Mouse (Mus musculus): ENCODE data around the gene Lrp5.

Gene Lrp5

DNA sequence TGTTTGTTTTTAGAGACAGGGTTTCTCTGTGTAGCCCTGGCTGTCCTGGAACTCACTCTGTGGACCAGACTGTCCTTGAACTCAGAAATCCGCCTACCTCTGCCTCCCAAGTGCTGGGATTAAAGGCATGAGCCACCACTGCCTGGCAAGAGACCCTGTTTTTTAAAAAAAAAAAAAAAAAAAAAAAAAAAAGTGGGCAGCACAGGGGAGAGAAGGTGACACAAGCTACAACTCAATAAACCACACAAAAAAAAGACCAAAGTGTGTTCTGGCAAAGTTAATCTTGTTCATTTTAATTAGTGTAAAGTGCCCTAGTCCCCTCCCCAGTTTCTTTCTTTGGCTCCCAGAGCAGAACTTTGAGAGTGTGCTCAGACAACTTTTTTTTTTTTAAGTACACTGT, 137.1 kb downstream of the Lrp5 start:
- no peak for DNase-seq

DNA sequence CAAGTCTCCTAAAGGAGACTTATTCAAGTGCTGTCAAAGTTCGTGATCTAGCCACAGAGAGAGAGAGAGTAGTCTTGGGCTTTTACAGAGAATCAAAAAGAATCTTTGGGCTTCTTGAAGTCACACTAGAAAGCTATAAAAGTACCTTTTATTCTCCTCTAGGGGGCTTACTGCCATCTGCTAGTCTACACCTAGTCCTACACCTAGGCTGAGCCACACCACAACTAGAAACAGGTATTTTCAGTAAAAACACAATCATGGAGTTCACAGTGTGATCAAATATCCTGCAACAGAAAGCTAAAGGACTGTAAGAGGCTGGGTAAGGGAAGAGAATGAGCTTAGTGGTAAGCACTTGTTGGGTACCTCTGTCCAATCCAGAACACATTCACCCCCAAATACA, 138.1 kb downstream of the Lrp5 start:
- DNase-seq = no peak

DNA sequence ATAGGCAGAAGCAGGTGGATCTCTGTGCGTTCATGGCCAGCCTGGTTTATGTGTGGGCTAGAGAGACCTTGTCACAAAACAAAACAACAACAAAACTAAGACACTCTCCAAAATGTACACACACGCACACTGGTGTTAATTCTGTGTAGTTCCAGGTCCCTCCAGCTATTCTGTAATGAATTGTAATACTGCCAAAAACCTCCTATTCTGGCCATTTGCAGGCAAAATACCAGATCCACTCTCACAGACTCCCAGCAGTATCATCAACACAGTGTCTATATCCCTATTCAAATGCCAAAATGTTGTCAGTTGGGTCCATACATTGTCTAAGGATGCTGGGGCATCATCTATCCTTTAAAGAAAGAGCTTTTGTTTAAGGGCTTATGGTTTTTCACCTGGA, 141.4 kb downstream of the Lrp5 start:
- no peak for DNase-seq

DNA sequence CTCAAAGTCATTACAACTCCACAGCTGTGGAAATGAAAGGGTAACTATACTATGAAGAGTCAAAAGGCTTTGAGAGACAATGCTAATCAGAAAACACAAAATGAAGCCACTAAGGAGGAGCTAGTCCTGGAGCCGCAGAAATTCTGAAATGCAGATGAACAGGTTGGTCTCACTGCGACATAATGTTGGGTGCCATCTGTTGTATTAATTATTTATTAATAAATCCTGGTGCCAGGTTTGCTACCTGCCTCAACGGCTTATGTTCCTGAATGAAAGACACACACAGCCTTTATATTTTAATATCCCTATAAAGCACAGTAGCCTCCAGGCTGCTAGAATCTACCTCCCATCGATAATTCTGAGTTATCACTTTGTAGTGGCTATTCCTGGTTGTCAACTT, 143.8 kb downstream of the Lrp5 start:
- no peak for DNase-seq

DNA sequence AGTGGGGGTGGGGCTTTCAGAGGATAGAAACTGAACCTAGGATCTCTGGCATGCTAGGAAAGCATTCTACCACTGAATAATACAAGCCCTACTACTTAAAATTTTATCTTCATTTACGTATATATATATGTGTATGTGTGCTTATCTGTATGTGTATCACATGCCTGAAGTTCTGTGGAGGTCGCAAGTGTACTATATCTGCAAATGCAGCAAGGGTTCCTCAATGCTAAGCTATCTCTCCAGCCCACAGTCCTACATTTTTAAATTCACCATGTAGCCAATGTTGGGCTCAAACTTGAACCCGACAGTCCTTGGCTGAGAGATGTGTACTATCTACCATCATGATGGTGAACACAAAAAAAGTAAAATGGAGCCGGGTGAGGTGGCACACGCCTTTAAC, 145.4 kb downstream of the Lrp5 start:
- no peak for DNase-seq

DNA sequence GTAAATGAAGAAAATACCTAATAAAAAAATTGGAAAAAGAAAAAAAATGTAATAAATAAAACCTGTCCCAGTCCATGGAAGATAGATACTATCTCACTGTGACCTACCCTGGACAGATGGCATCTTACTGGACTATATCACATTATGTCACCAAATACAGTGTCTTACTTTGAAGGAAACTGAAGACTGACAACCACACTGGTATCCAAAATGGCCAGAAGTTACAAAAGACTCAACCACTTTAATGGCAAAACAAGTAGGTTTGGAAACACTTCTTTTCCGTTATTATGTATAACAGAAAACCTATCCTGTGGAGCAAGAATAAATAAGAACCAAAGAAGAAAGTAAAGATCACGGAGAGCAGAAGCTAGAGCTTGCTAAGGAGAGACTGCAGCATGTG, 146.1 kb downstream of the Lrp5 start:
- no peak for DNase-seq

DNA sequence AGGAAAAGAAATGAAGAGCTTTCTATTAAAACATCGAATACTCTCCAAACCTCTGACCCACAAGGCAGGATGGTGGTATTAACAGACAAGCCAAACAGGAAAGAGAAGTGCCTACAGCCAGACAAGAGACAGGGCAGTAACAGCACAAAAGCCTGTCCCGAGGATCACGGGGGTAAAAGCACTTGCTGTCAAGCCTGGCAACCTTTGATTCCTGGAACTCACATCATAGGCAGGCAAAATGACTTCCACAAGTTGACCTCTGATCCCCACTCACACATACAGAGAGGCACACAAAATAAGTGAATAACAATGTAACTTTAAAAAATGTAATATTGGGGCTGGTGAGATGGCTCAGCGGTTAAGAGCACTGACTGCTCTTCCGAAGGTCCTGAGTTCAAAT, 146.9 kb downstream of the Lrp5 start:
- DNase-seq = no peak

DNA sequence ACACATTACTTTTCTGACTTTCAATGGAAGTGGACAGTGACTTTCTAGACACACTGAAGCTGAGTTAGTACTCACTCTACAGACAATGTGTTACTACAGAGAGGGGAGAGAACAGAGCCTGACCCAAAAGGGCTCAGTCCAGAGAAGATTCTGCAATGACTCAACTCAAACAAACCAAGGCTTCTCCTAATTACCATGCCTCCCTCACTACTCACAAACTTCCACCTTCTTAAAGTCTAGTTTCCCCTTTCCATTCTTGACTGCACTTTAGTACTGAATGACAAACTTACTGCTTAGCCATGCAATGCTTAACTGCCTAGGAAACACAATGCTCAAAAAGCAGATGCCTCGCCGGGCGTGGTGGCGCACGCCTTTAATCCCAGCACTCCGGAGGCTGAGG, 148.7 kb downstream of the Lrp5 start:
- DNase-seq = no peak

DNA sequence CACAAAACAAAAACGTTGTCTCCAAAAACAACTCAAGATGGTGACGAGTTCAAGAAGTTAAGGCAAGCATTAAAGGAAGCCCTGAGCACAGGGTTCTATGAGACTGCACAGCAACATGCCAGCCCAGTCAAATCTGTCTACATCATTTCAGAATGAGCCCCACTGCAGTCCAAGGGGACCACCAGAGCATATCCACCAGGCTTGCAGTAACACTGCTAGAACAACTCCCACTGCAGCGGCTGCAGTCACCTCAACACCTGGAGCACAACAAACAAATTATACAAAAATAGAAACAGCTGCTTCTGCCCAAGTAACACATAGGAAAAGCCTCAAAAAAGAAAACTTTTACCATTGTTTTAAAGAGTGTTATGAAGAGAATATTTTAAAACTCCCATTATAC, 151.4 kb downstream of the Lrp5 start:
- no peak for DNase-seq
